Mouse (Mus musculus): ENCODE results near the gene Slc37a3.
"Not testable (repeated sequence)": the region's sequence is repeated elsewhere in the genome, so short reads cannot be mapped to it uniquely, and the experiment has no call there.

The Slc37a3 gene

GRCm38 (mm10) chr6:39378161-39378835, 823 bp upstream of the Slc37a3 start:
- DNase-seq (ENCODE audit: low spot score), result not testable (repeated sequence)

- DNase-seq (ENCODE audit: low spot score), result no peak
These were observed 700 bp downstream of the Slc37a3 start for GRCm38 (mm10) chr6:39376775-39377174.

- DNase-seq (ENCODE audit: low spot score), result no peak
These were observed 4.0 kb downstream of the Slc37a3 start for GRCm38 (mm10) chr6:39373301-39373955.

GRCm38 (mm10) chr6:39372727-39373126, 4.7 kb downstream of the Slc37a3 start:
- DNase-seq (ENCODE audit: low spot score), result no peak

- no peak for DNase-seq (ENCODE audit: low spot score)
These were observed 5.4 kb downstream of the Slc37a3 start for GRCm38 (mm10) chr6:39372042-39372441.

- DNase-seq (ENCODE audit: low spot score), result no peak
These were observed 7.8 kb downstream of the Slc37a3 start for GRCm38 (mm10) chr6:39369631-39370030.

GRCm38 (mm10) chr6:39362684-39363083, 14.8 kb downstream of the Slc37a3 start:
- no peak for DNase-seq (ENCODE audit: low spot score)

GRCm38 (mm10) chr6:39359207-39359606, 18.3 kb downstream of the Slc37a3 start:
- not testable (repeated sequence) for DNase-seq (ENCODE audit: low spot score)

GRCm38 (mm10) chr6:39348946-39349345, 28.5 kb downstream of the Slc37a3 start:
- DNase-seq (ENCODE audit: low spot score), result no peak

- DNase-seq (ENCODE audit: low spot score), result no peak
These were observed 29.3 kb downstream of the Slc37a3 start for GRCm38 (mm10) chr6:39347880-39348814.

GRCm38 (mm10) chr6:39346991-39347501, 30.4 kb downstream of the Slc37a3 start:
- DNase-seq (ENCODE audit: low spot score), result no peak

GRCm38 (mm10) chr6:39345430-39345829, 32.0 kb downstream of the Slc37a3 start:
- DNase-seq (ENCODE audit: low spot score), result no peak

- peak; percentile 58 for DNase-seq (ENCODE audit: low spot score)
These were observed 33.5 kb downstream of the Slc37a3 start for GRCm38 (mm10) chr6:39344020-39344419.

- no peak for DNase-seq (ENCODE audit: low spot score)
These were observed 35.7 kb downstream of the Slc37a3 start for GRCm38 (mm10) chr6:39341798-39342197.

GRCm38 (mm10) chr6:39338359-39338758, 39.1 kb downstream of the Slc37a3 start:
- no peak for DNase-seq (ENCODE audit: low spot score)

GRCm38 (mm10) chr6:39334873-39335272, 42.6 kb downstream of the Slc37a3 start:
- DNase-seq (ENCODE audit: low spot score), result no peak

GRCm38 (mm10) chr6:39334224-39334623, 43.3 kb downstream of the Slc37a3 start:
- DNase-seq (ENCODE audit: low spot score), result no peak

GRCm38 (mm10) chr6:39331998-39332700, 45.3 kb downstream of the Slc37a3 start:
- no peak for DNase-seq (ENCODE audit: low spot score)

GRCm38 (mm10) chr6:39330981-39331380, 46.5 kb downstream of the Slc37a3 start:
- DNase-seq (ENCODE audit: low spot score), result no peak

- no peak for DNase-seq (ENCODE audit: low spot score)
These were observed 57.2 kb downstream of the Slc37a3 start for GRCm38 (mm10) chr6:39320286-39320685.

GRCm38 (mm10) chr6:39319061-39319761, 58.3 kb downstream of the Slc37a3 start:
- no peak for DNase-seq (ENCODE audit: low spot score)
